Mouse (Mus musculus) midbrain, postnatal 0 days (tissue): ENCODE measurements around the gene Ttc21a. TPM values are rescaled to one million over a fixed set of nuclear protein-coding genes. Genes with fewer than 3 reads are reported as not detected.

ENCODE experiments used
- ATAC-seq: fragments of 200-750 bp; cut with Nextera tagmentation; 2 replicates; pipeline ENCODE4 v1.8.0; 2017; ENCODE audit warnings: moderate number of reproducible peaks, mild to moderate bottlenecking, moderate TSS enrichment, moderate library complexity; ENCODE audit not compliant: low FRiP score
- DNase-seq: peaks from one replicate; pipeline ENCODE4 v3.0.0-alpha.2; 2015; ENCODE audit warnings: low spot score
- H3K27ac ChIP-seq: fragments of 300-500 bp; sonication (generic); 2 replicates; pipeline ENCODE4 v1.5.1; 2014; ENCODE audit warnings: low read depth, mild to moderate bottlenecking, low read length, mixed read lengths
- H3K27me3 ChIP-seq: fragments of 300-500 bp; sonication (generic); 2 replicates; pipeline ENCODE4 v1.6.1; 2014; ENCODE audit warnings: low read length, control low read depth, mixed read lengths; ENCODE audit not compliant: insufficient read depth
- H3K36me3 ChIP-seq: fragments of 300-500 bp; sonication (generic); 2 replicates; pipeline ENCODE4 v1.6.1; 2014; ENCODE audit warnings: low read length, control low read depth, mixed read lengths; ENCODE audit not compliant: insufficient read depth
- H3K4me1 ChIP-seq: fragments of 300-500 bp; sonication (generic); 2 replicates; pipeline ENCODE4 v1.6.1; 2014; ENCODE audit warnings: mild to moderate bottlenecking, control low read depth, antibody characterized with exemption, low read length, mixed read lengths; ENCODE audit not compliant: insufficient read depth
- H3K4me2 ChIP-seq: fragments of 300-500 bp; sonication (generic); 2 replicates; pipeline ENCODE4 v1.6.1; 2014; ENCODE audit warnings: low read depth, mild to moderate bottlenecking, low read length, mixed read lengths; ENCODE audit not compliant: poor library complexity, severe bottlenecking
- H3K4me3 ChIP-seq: fragments of 300-500 bp; sonication (generic); 2 replicates; pipeline ENCODE4 v1.5.1; 2014; ENCODE audit warnings: low read depth, mild to moderate bottlenecking, low read length, moderate library complexity
- H3K9ac ChIP-seq: fragments of 300-500 bp; sonication (generic); replicated peaks from 2 replicates; pipeline ENCODE4 v1.6.1; 2014; ENCODE audit warnings: mild to moderate bottlenecking, low read length, moderate library complexity, mixed read lengths; ENCODE audit not compliant: poor library complexity, severe bottlenecking
- H3K9me3 ChIP-seq: fragments of 300-500 bp; sonication (generic); 2 replicates; pipeline ENCODE4 v1.6.1; 2016; ENCODE audit warnings: low read length, control low read depth
- CTCF ChIP-seq: IDR thresholded peaks from 2 replicates; pipeline ENCODE4 v1.5.1; 2016; ENCODE audit warnings: antibody characterized with exemption, mild to moderate bottlenecking
- WGBS: fragments of 180-500 bp; shearing (Covaris S2); extraction: QIAGEN DNeasy Blood & Tissue Kit; methylation state at CpG from one replicate; pipeline ENCODE4 v1.1.7; 2014; 5-methylcytosine and 5-hydroxymethylcytosine counted together
- polyA plus RNA-seq: library from polyadenylated mRNA; unstranded; fragments of >200 nt; fragmentation: Nextera tagmentation; extraction: Ambion mirVana; gene quantifications from 2 replicates; pipeline ENCODE4 v1.2.1, GENCODE M21; 2015
- total RNA-seq: library from RNA; depleted of rRNA; stranded (reverse); fragments of >200 nt; gene quantifications from 2 replicates; pipeline ENCODE4 v1.2.3, GENCODE M21; 2014

Gene Ttc21a
- total and polyA plus RNA-seq, 2 experiments from 2014 or later: 1.4 to 4.6 TPM

- no peak for TF ChIP-seq CTCF
- no peak overlapping the region for H3K27ac ChIP-seq
- H3K4me3 ChIP-seq: no peak overlapping the region
- ATAC-seq (no peak), DNase-seq (no peak)
- 61% methylated on average over 7 of the region's 7 CpGs for WGBS
- no peaks in the 10 kb centered on the region for H3K9me3 ChIP-seq
- H3K4me2 ChIP-seq: no peak overlapping the region
- H3K27me3 ChIP-seq: peaks cover 2% of the 10 kb centered on the region
- H3K9ac ChIP-seq: no peak overlapping the region
- no peaks in the 10 kb centered on the region for H3K36me3 ChIP-seq
- H3K4me1 ChIP-seq: no peaks in the 10 kb centered on the region
Measured at GRCm38 (mm10) chr9:119988304-119988703, 50.9 kb downstream of the Ttc21a start.

GRCm38 (mm10) chr9:119991310-119991709, 53.9 kb downstream of the Ttc21a start:
- ATAC-seq: no peak
- WGBS: 15% methylated on average over 5 of the region's 5 CpGs

GRCm38 (mm10) chr9:119993092-119993844, 55.9 kb downstream of the Ttc21a start:
- Histone ChIP-seq H3K9me3 (no peaks in the 10 kb centered on the region), H3K4me2 (no peak overlapping the region), H3K36me3 (no peaks in the 10 kb centered on the region), H3K27ac (no peak overlapping the region), H3K4me3 (no peak overlapping the region), H3K27me3 (no peaks in the 10 kb centered on the region), H3K4me1 (no peaks in the 10 kb centered on the region), H3K9ac (no peak overlapping the region)
- ATAC-seq (no peak), DNase-seq (no peak)
- no peak for TF ChIP-seq CTCF
- WGBS: 72% methylated on average over 10 of the region's 10 CpGs

More at GRCm38 (mm10) chr9:119991310-119991709, 53.9 kb downstream of the Ttc21a start:
- Histone ChIP-seq H3K9me3 (no peaks in the 10 kb centered on the region), H3K36me3 (no peaks in the 10 kb centered on the region), H3K4me2 (no peak overlapping the region), H3K27ac (no peak overlapping the region), H3K4me1 (no peaks in the 10 kb centered on the region), H3K4me3 (no peak overlapping the region), H3K27me3 (no peaks in the 10 kb centered on the region), H3K9ac (no peak overlapping the region)
- no peak for TF ChIP-seq CTCF
- DNase-seq: no peak

DNA sequence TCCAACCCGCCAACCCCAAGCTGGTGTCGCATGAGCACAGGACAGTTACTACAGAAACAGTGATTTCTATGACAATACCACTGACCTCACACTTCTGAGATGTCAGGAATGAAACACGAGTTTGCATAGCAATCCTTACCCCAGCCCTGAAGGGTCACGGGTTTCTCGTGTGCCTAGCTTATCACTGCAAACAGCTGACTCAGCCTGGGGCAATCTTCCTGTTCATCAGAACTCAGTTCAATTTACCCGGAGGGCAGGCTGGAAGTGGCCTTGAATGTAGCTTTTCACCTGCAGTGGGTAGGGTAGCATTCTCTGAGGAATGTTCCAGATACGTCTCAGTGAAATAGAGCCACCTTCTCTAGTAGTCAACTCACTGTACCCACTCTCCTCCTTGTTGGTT, 56.8 kb downstream of the Ttc21a start:
- 78% methylated on average over 7 of the region's 7 CpGs for WGBS
- Histone ChIP-seq H3K9ac (no peak overlapping the region), H3K36me3 (no peaks in the 10 kb centered on the region), H3K4me1 (no peaks in the 10 kb centered on the region), H3K4me2 (no peak overlapping the region), H3K27ac (no peak overlapping the region), H3K4me3 (no peak overlapping the region), H3K27me3 (no peaks in the 10 kb centered on the region), H3K9me3 (no peaks in the 10 kb centered on the region)
- no peak for TF ChIP-seq CTCF
- no peak for ATAC-seq
- DNase-seq: no peak

GRCm38 (mm10) chr9:119996080-119996479, 58.7 kb downstream of the Ttc21a start:
- Histone ChIP-seq H3K27ac (no peak overlapping the region), H3K36me3 (no peaks in the 10 kb centered on the region), H3K9ac (no peak overlapping the region), H3K27me3 (no peaks in the 10 kb centered on the region), H3K4me2 (no peak overlapping the region), H3K4me1 (no peaks in the 10 kb centered on the region), H3K9me3 (no peaks in the 10 kb centered on the region), H3K4me3 (no peak overlapping the region)
- no peak for TF ChIP-seq CTCF
- DNase-seq (no peak), ATAC-seq (no peak)
- 92% methylated on average over 4 of the region's 4 CpGs for WGBS

DNA sequence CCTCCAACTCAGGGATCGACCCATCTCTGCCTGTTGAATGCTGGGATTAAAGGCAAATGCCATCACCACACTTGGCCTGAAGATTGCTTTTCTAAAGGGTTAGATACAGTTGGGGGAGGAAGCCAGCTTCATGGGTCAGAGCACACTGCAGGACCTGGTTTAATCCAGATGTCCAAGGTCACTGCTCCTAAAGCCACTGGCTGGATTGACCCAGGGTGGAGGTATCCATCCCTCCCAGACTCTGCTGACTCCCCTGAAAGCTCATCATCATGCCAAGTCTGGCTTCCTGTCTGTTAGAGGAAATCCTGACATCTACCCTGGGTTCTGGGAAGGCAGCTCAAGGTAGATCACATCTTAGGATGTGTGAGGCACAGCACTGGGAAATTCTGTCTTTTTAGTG, 61.4 kb downstream of the Ttc21a start:
- no peak overlapping the region for H3K27ac ChIP-seq
- H3K4me1 ChIP-seq: 0 out of 2 replicates have a peak, but pooled peaks cover 3% of the 10 kb centered on the region
- no peaks in the 10 kb centered on the region for H3K9me3 ChIP-seq
- H3K4me3 ChIP-seq: no peak overlapping the region
- no peak for DNase-seq
- no peak for ATAC-seq
- WGBS: 50% methylated on average over 1 of the region's 1 CpGs
- H3K9ac ChIP-seq: no peak overlapping the region
- no peaks in the 10 kb centered on the region for H3K27me3 ChIP-seq
- no peak overlapping the region for H3K4me2 ChIP-seq
- H3K36me3 ChIP-seq: no peaks in the 10 kb centered on the region
- no peak for TF ChIP-seq CTCF
